Mouse (Mus musculus): Measurements from ENCODE around the gene Pygm. TPM values are rescaled to one million over a fixed set of nuclear protein-coding genes. Genes with fewer than 3 reads are reported as not detected.
A peak's percentile ranks its signal among the peaks of the same experiment; 100 is the strongest.

Pygm gene
- polyA plus RNA-seq (2016; fragmentation: Nextera tagmentation; extraction: Ambion mirVana), result 0.78 and 1.5 TPM in 2 replicates

- Histone ChIP-seq H3K4me3 (replicated peaks) (no peak within 1 kb of the TSS), H3K27me3 (0 out of 2 replicates have a peak, but pooled peaks cover 7% of the 10 kb centered on the region), H3K36me3 (replicated peaks) (peaks cover 7% of the 10 kb centered on the region), H3K4me1 (peaks cover 15% of the 10 kb centered on the region), H3K27ac (no peak within 1 kb of the TSS), H3K9ac (no peak within 1 kb of the TSS), H3K4me2 (no peak within 1 kb of the TSS), H3K9me3 (no peaks in the 10 kb centered on the region)
- no peak for ATAC-seq (ENCODE audit: low FRiP score)
- WGBS, result 11% methylated on average over 7 of the region's 7 CpGs
These were observed at the start of gene Pygm for GRCm38 (mm10) chr19:6384128-6384527. TSS of gene Pygm (plus strand) at chr19:6384399.

GRCm38 (mm10) chr19:6334673-6335457, 49.3 kb upstream of the Pygm start, which contains the start of gene Men1:
TSS of gene Men1 (plus strand) at chr19:6334979.
- under 1% methylated on average over 41 of the region's 43 CpGs for WGBS
- ATAC-seq (ENCODE audit: low FRiP score), result peak; percentile 90

GRCm38 (mm10) chr19:6335458-6335827, 48.8 kb upstream of the Pygm start:
- peaks cover 38% of the 10 kb centered on the region for H3K4me1 ChIP-seq

More at GRCm38 (mm10) chr19:6334673-6335457, 49.3 kb upstream of the Pygm start, which contains the start of gene Men1:
- Histone ChIP-seq H3K4me1 (peaks cover 33% of the 10 kb centered on the region), H3K9ac (peak within 1 kb of the TSS; percentile 87), H3K4me3 (replicated peaks) (peak within 1 kb of the TSS; percentile 91), H3K27ac (peak within 1 kb of the TSS; percentile 75), H3K4me2 (peak within 1 kb of the TSS; percentile 95), H3K36me3 (replicated peaks) (peaks cover 34% of the 10 kb centered on the region), H3K27me3 (no peaks in the 10 kb centered on the region), H3K9me3 (no peaks in the 10 kb centered on the region)

GRCm38 (mm10) chr19:6336920-6337319, 47.3 kb upstream of the Pygm start:
- WGBS, result 97% methylated on average over 10 of the region's 10 CpGs
- Histone ChIP-seq H3K27ac (no peak overlapping the region), H3K4me3 (replicated peaks) (peak overlapping the region; percentile 91; the same call in 1 of the 2 replicates), H3K9ac (peak overlapping the region; percentile 87), H3K4me2 (peak overlapping the region; percentile 95), H3K9me3 (no peaks in the 10 kb centered on the region), H3K36me3 (replicated peaks) (peaks cover 41% of the 10 kb centered on the region), H3K4me1 (peaks cover 48% of the 10 kb centered on the region), H3K27me3 (no peaks in the 10 kb centered on the region)
- no peak for ATAC-seq (ENCODE audit: low FRiP score)

More at GRCm38 (mm10) chr19:6335458-6335827, 48.8 kb upstream of the Pygm start:
- H3K9me3 ChIP-seq, result no peaks in the 10 kb centered on the region
- H3K4me3 ChIP-seq (replicated peaks), result peak overlapping the region; percentile 91
- H3K4me2 ChIP-seq, result peak overlapping the region; percentile 95
- H3K27ac ChIP-seq, result peak overlapping the region; percentile 75
- H3K9ac ChIP-seq, result peak overlapping the region; percentile 87
- peaks cover 40% of the 10 kb centered on the region for H3K36me3 ChIP-seq (replicated peaks)
- ATAC-seq (ENCODE audit: low FRiP score), result peak; percentile 48
- 2% methylated on average over 25 of the region's 25 CpGs for WGBS
- no peaks in the 10 kb centered on the region for H3K27me3 ChIP-seq

- Histone ChIP-seq H3K4me2 (no peak overlapping the region), H3K4me1 (peaks cover 46% of the 10 kb centered on the region), H3K9ac (no peak overlapping the region), H3K4me3 (replicated peaks) (no peak overlapping the region), H3K36me3 (replicated peaks) (peaks cover 45% of the 10 kb centered on the region), H3K27me3 (no peaks in the 10 kb centered on the region), H3K27ac (no peak overlapping the region), H3K9me3 (no peaks in the 10 kb centered on the region)
- ATAC-seq (ENCODE audit: low FRiP score), result no peak
- WGBS, result 97% methylated on average over 7 of the region's 7 CpGs
These were observed 46.0 kb upstream of the Pygm start for GRCm38 (mm10) chr19:6338171-6338570.

GRCm38 (mm10) chr19:6338716-6339115, 45.5 kb upstream of the Pygm start:
- ATAC-seq (ENCODE audit: low FRiP score), result no peak
- H3K27ac ChIP-seq, result no peak overlapping the region
- no peak overlapping the region for H3K9ac ChIP-seq
- peaks cover 49% of the 10 kb centered on the region for H3K36me3 ChIP-seq (replicated peaks)
- H3K27me3 ChIP-seq, result no peaks in the 10 kb centered on the region
- H3K9me3 ChIP-seq, result no peaks in the 10 kb centered on the region
- no peak overlapping the region for H3K4me2 ChIP-seq
- no peak overlapping the region for H3K4me3 ChIP-seq (replicated peaks)
- peaks cover 46% of the 10 kb centered on the region for H3K4me1 ChIP-seq
- WGBS, result 92% methylated on average over 11 of the region's 11 CpGs

- no peak overlapping the region for H3K4me3 ChIP-seq (replicated peaks)
- H3K9ac ChIP-seq, result no peak overlapping the region
- H3K4me1 ChIP-seq, result peaks cover 43% of the 10 kb centered on the region
- no peak overlapping the region for H3K27ac ChIP-seq
- H3K27me3 ChIP-seq, result no peaks in the 10 kb centered on the region
- H3K4me2 ChIP-seq, result no peak overlapping the region
- no peaks in the 10 kb centered on the region for H3K9me3 ChIP-seq
- no peak for ATAC-seq (ENCODE audit: low FRiP score)
- WGBS, result 91% methylated on average over 6 of the region's 6 CpGs
- H3K36me3 ChIP-seq (replicated peaks), result peaks cover 54% of the 10 kb centered on the region
These were observed 45.0 kb upstream of the Pygm start for GRCm38 (mm10) chr19:6339191-6339590.

GRCm38 (mm10) chr19:6339890-6340504, 44.2 kb upstream of the Pygm start:
- Histone ChIP-seq H3K9me3 (no peaks in the 10 kb centered on the region), H3K27me3 (no peaks in the 10 kb centered on the region), H3K4me3 (replicated peaks) (no peak overlapping the region), H3K27ac (no peak overlapping the region), H3K4me1 (peaks cover 40% of the 10 kb centered on the region), H3K9ac (no peak overlapping the region; the same call in 1 of the 2 replicates), H3K36me3 (replicated peaks) (peaks cover 61% of the 10 kb centered on the region), H3K4me2 (no peak overlapping the region)
- WGBS, result 68% methylated on average over 15 of the region's 15 CpGs
- ATAC-seq (ENCODE audit: low FRiP score), result no peak

- H3K4me2 ChIP-seq, result peak within 1 kb of the TSS; percentile 93
- ATAC-seq (ENCODE audit: low FRiP score), result peak; percentile 81
- WGBS, result 11% methylated on average over 50 of the region's 72 CpGs
- H3K27ac ChIP-seq, result peak within 1 kb of the TSS; percentile 50; the same call in 1 of the 2 replicates
- no peaks in the 10 kb centered on the region for H3K27me3 ChIP-seq
- H3K9me3 ChIP-seq, result no peaks in the 10 kb centered on the region
- peaks cover 68% of the 10 kb centered on the region for H3K36me3 ChIP-seq (replicated peaks)
- peak within 1 kb of the TSS; percentile 77 for H3K9ac ChIP-seq
- H3K4me1 ChIP-seq, result peaks cover 35% of the 10 kb centered on the region
- H3K4me3 ChIP-seq (replicated peaks), result peak within 1 kb of the TSS; percentile 63
These were observed 43.4 kb upstream of the Pygm start, which contains the start of gene Map4k2 for GRCm38 (mm10) chr19:6340524-6341452. TSS of gene Map4k2 (plus strand) at chr19:6341135.

- peak overlapping the region; percentile 77 for H3K9ac ChIP-seq
- 10% methylated on average over 23 of the region's 23 CpGs for WGBS
- no peak; the same call in 1 of the 2 replicates for ATAC-seq (ENCODE audit: low FRiP score)
- no peaks in the 10 kb centered on the region for H3K9me3 ChIP-seq
- peaks cover 28% of the 10 kb centered on the region for H3K4me1 ChIP-seq
- H3K36me3 ChIP-seq (replicated peaks), result peaks cover 74% of the 10 kb centered on the region
- H3K4me3 ChIP-seq (replicated peaks), result peak overlapping the region; percentile 63
- H3K27me3 ChIP-seq, result no peaks in the 10 kb centered on the region
- peak overlapping the region; percentile 93 for H3K4me2 ChIP-seq
- H3K27ac ChIP-seq, result peak overlapping the region; percentile 50; the same call in 1 of the 2 replicates
These were observed 42.6 kb upstream of the Pygm start for GRCm38 (mm10) chr19:6341453-6342077.

- H3K9me3 ChIP-seq, result no peaks in the 10 kb centered on the region
- H3K4me3 ChIP-seq (replicated peaks), result no peak overlapping the region
- H3K9ac ChIP-seq, result no peak overlapping the region
- no peak for ATAC-seq (ENCODE audit: low FRiP score)
- H3K4me2 ChIP-seq, result no peak overlapping the region
- H3K36me3 ChIP-seq (replicated peaks), result peaks cover 74% of the 10 kb centered on the region
- H3K27me3 ChIP-seq, result no peaks in the 10 kb centered on the region
- peaks cover 19% of the 10 kb centered on the region for H3K4me1 ChIP-seq
- 84% methylated on average over 5 of the region's 5 CpGs for WGBS
- no peak overlapping the region for H3K27ac ChIP-seq
These were observed 41.8 kb upstream of the Pygm start for GRCm38 (mm10) chr19:6342276-6342933.

Measured in forebrain, embryonic 12.5 days (tissue).